Comparison of ENCODE assay signal across 26 mouse cellular contexts in genomic region chr8:114776696-114777095, GRCm38 (mm10).
A peak's percentile ranks its signal among the peaks of the same experiment; 100 is the strongest.
DNase-seq lines count a peak whose midpoint lies in the region; ATAC-seq and TF ChIP-seq lines count a peak whose summit lies in the region.
"Had no signal": no experiment of that assay in that cellular context is flagged by ENCODE, and none has a peak within 500 bp of the region (broad histone marks: within the 10 kb centered on the region; RNA-seq: fewer than 3 reads in every experiment).

No protein-coding gene starts in this region.

- no peak for ATAC-seq in liver, embryonic 12.5 days
- ATAC-seq: CD4-positive, CD25-positive, alpha-beta regulatory T cell, adult 4 months; forebrain, embryonic 13.5 days; forebrain, embryonic 15.5 days; forebrain, postnatal 0 days had no signal

- H3K27ac ChIP-seq in liver, adult 2 months (replicated peaks; ENCODE audit: insufficient read depth, low read depth, low read length), result no peak overlapping the region
- H3K27ac ChIP-seq in liver, embryonic 12.5 days, result no peak overlapping the region
- H3K27ac ChIP-seq: embryonic facial prominence, embryonic 13.5 days; embryonic facial prominence, embryonic 15.5 days; forebrain, embryonic 10.5 days; forebrain, embryonic 13.5 days; forebrain, embryonic 15.5 days had no signal

- H3K9me3 ChIP-seq in liver, embryonic 12.5 days (replicated peaks), result no peaks in the 10 kb centered on the region
- H3K9me3 ChIP-seq: embryonic facial prominence, embryonic 13.5 days; embryonic facial prominence, embryonic 15.5 days; forebrain, embryonic 10.5 days; forebrain, embryonic 13.5 days; forebrain, embryonic 15.5 days had no signal

- WGBS in liver, adult 2 months, result 41% methylated on average over 9 of the region's 9 CpGs
- WGBS in liver, embryonic 12.5 days (ENCODE audit: insufficient replicate concordance), result 79% methylated on average over 9 of the region's 9 CpGs

- DNase-seq in liver, adult 2 months (ENCODE audit: extremely low read depth, low read depth, low spot score), result peak; percentile 45
- DNase-seq in 3134 (ENCODE audit: extremely low read depth, insufficient read length, low spot score), result peak; percentile 43
- DNase-seq in Muller cell, postnatal 12 days (ENCODE audit: inconsistent ontology term), result peak; percentile 53
- no peak for DNase-seq in heart, adult 11 months
- no peak for DNase-seq in layer of hippocampus, adult 9-10 months (ENCODE audit: low spot score)
- DNase-seq: adrenal gland, postnatal 10 days; adrenal gland, postnatal 25 days; B cell, adult 2 months; cerebellum, adult 11 months; cerebellum, adult 18-20 months; cerebellum, adult 8-10 months; cerebellum, adult 9-11 months; cerebellum, postnatal 14 days; cerebellum, postnatal 36 days; embryo, embryonic 11 days; forebrain, postnatal 0 days had no signal

- TF ChIP-seq POLR2A in liver, adult 2 months (IDR thresholded peaks at IDR 0.05; ENCODE audit: extremely low read depth, insufficient read depth, low read length), result no peak

- no peaks in the 10 kb centered on the region for H3K36me3 ChIP-seq in liver, adult 2 months (ENCODE audit: control insufficient read depth, insufficient read depth, low read length)
- H3K36me3 ChIP-seq in liver, embryonic 12.5 days, result no peaks in the 10 kb centered on the region
- H3K36me3 ChIP-seq: embryonic facial prominence, embryonic 13.5 days; embryonic facial prominence, embryonic 15.5 days; forebrain, embryonic 10.5 days; forebrain, embryonic 15.5 days; G1E had no signal

- H3K79me2 ChIP-seq in liver, adult 2 months (ENCODE audit: control insufficient read depth, insufficient read depth, low read length), result no peaks in the 10 kb centered on the region

- H3K27me3 ChIP-seq in liver, adult 2 months (ENCODE audit: control insufficient read depth, insufficient read depth, low read length), result no peaks in the 10 kb centered on the region
- H3K27me3 ChIP-seq in liver, embryonic 12.5 days (replicated peaks), result no peaks in the 10 kb centered on the region
- H3K27me3 ChIP-seq: CH12.LX; embryonic facial prominence, embryonic 15.5 days; forebrain, embryonic 13.5 days had no signal

- TF ChIP-seq CTCF in liver, adult 2 months (IDR thresholded peaks at IDR 0.05; ENCODE audit: low read depth, low read length), result no peak

- H3K4me3 ChIP-seq in liver, adult 2 months (ENCODE audit: insufficient read depth, low read depth, low read length), result no peak overlapping the region
- H3K4me3 ChIP-seq in liver, embryonic 12.5 days, result no peak overlapping the region
- H3K4me3 ChIP-seq: embryonic facial prominence, embryonic 13.5 days; embryonic facial prominence, embryonic 15.5 days; erythroblast, embryonic 14.5 days; forebrain, embryonic 10.5 days; forebrain, embryonic 13.5 days; forebrain, embryonic 15.5 days had no signal

- H3K9ac ChIP-seq in liver, adult 2 months (ENCODE audit: low read depth, low read length), result no peak overlapping the region
- no peak overlapping the region for H3K9ac ChIP-seq in liver, embryonic 12.5 days
- H3K9ac ChIP-seq: embryonic facial prominence, embryonic 13.5 days; embryonic facial prominence, embryonic 15.5 days; forebrain, embryonic 13.5 days; forebrain, embryonic 15.5 days; forebrain, postnatal 0 days had no signal

- H3K4me1 ChIP-seq in liver, adult 2 months (ENCODE audit: control insufficient read depth, insufficient read depth, low read length), result peaks cover 18% of the 10 kb centered on the region
- H3K4me1 ChIP-seq in liver, embryonic 12.5 days, result peaks cover 40% of the 10 kb centered on the region

- H3K4me2 ChIP-seq in liver, embryonic 12.5 days, result no peak overlapping the region
- H3K4me2 ChIP-seq: embryonic facial prominence, embryonic 13.5 days; embryonic facial prominence, embryonic 15.5 days; forebrain, embryonic 13.5 days; forebrain, embryonic 15.5 days had no signal

Comparison
In these comparisons a context has a peak if more than half of its experiments do, and no peak if none do; other contexts are left out.
1. DNase-seq: peak in liver, adult 2 months (single experiment), 3134 (single experiment) and Muller cell, postnatal 12 days (single experiment); none in heart, adult 11 months (single experiment) and layer of hippocampus, adult 9-10 months (single experiment).